Mouse (Mus musculus) adrenal gland (tissue): ENCODE measurements around the gene BC117090.
"Not testable (repeated sequence)": the region's sequence is repeated elsewhere in the genome, so short reads cannot be mapped to it uniquely, and the experiment has no call there.

Experiments used
- intact Hi-C: fragments of 180-260 bp; cut with DNase I; formaldehyde crosslinking; loops from one replicate; pipeline ENCODE4 v1.15.1; 2025
- long read RNA-seq, 2 experiments: library from polyadenylated mRNA; unstranded; transcript quantifications; one replicate each; pipeline ENCODE4 v2.0.0; 2020; ENCODE audit warnings: borderline replicate concordance in 1 of 2; ENCODE audit not compliant: insufficient replicate concordance in 1 of 2

Gene BC117090
- long read RNA-seq, experiment 1 = 0 reads
- long read RNA-seq, experiment 2 = 0 reads

DNA sequence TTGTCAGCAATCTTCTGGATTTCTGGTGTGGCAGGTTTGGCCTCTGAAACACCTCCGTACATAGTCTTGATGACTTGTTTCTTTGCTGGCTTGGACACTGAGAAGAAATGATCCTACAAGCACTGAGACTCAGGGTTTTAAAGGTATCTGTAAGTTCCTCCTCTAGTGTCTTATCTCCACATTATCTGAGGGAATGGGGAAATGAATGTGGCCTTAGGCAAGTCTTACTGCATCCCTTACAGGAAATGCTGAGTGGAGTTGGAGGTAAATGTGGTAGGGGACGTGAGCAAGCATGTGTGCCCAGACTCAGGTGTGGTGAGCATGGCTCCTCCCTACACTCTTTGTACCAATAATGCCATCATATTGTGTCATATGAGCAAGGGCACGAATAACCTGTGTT, at the start of gene BC117090:
TSS of gene BC117090 (minus strand) at position 101 of the 400 bp plus-strand sequence.
- intact Hi-C loops = no loop called here

GRCm38 (mm10) chr16:36367648-36368047, 33.5 kb upstream of the BC117090 start, which contains the start of gene BC100530:
Gene BC100530, minus strand, starts transcription at chr16:36367748.
- intact Hi-C loops = not testable (repeated sequence)

GRCm38 (mm10) chr16:36337171-36337570, 3.0 kb upstream of the BC117090 start:
- intact Hi-C loops = no loop called here

- intact Hi-C loops = no loop called here
Observed at GRCm38 (mm10) chr16:36319286-36319685, 14.8 kb downstream of the BC117090 start.

- intact Hi-C loops = not testable (repeated sequence)
Observed at GRCm38 (mm10) chr16:36316111-36316510, 18.0 kb downstream of the BC117090 start.

DNA sequence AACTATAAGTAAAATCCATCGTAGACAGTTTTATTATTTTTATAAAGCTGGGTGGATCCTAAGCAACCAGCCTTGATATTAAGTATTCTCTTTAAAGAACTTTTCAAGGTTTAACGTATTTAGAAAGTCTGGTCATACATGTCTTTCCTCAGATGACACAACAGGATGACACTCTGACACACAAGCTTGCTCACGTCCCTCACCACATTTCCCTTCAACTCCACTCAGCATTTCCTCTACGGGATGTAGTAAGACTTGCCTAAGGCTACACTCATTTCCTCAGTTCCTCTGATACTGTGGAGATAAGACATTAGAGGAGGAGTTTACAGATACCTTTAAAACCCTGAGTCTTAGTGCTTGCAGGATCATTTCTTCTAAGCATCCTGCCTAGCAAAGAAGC, 26.5 kb downstream of the BC117090 start:
- intact Hi-C loops = no loop called here

- intact Hi-C loops = no loop called here
Observed at GRCm38 (mm10) chr16:36289140-36289539, 45.0 kb downstream of the BC117090 start.

GRCm38 (mm10) chr16:36276796-36277195, 57.3 kb downstream of the BC117090 start, which contains the start of gene Stfa1:
Gene Stfa1, plus strand, starts transcription at chr16:36276951.
- intact Hi-C loops = not testable (repeated sequence)
